Mouse (Mus musculus): ENCODE results near the gene Lexm. TPM values are rescaled to one million over a fixed set of nuclear protein-coding genes. Genes with fewer than 3 reads are reported as not detected.

Lexm gene
- polyA plus RNA-seq, 1 experiment from 2014 or later: 0.48 TPM

DNA sequence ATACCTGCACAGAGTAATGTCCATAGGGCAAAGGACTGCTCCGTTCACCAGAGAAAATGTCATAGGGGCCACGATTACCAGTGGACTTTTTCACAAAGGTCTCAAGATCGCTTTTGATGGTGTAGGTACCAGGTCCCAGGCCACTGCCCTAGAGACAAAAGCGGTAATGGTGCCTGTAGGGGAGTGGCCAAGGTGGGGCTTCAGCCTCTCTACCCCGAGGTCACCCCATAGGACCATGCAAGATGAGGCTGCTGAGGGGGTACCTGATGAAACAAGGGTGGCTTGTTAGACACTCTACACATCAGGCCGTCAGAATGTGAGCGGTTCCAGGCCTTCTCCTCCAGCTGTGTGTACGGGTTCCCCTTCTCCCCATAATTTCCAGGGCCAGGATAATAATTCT lies 3.9 kb downstream of the Lexm start:
- Histone ChIP-seq H3K36me3 (replicated peaks; ENCODE audit: control insufficient read depth, insufficient read depth, low read depth, low read length) (no peaks in the 10 kb centered on the region), H3K27ac (replicated peaks; ENCODE audit: low read depth, low read length) (no peak overlapping the region), H3K9me3 (replicated peaks; ENCODE audit: control insufficient read depth, low read length) (no peaks in the 10 kb centered on the region), H3K4me1 (ENCODE audit: control insufficient read depth, insufficient read depth, low read length) (no peaks in the 10 kb centered on the region; the same call in 1 of the 2 replicates), H3K27me3 (ENCODE audit: control insufficient read depth, insufficient read depth, low read length) (no peaks in the 10 kb centered on the region), H3K9ac (replicated peaks; ENCODE audit: low read length) (no peak overlapping the region), H3K4me3 (ENCODE audit: low read depth, low read length) (no peak overlapping the region), H3K4me2 (ENCODE audit: low read depth, low read length) (no peak overlapping the region)
- DNase-seq (ENCODE audit: low spot score) (no peak), ATAC-seq (replicated peaks; ENCODE audit: insufficient number of reproducible peaks, low FRiP score, low TSS enrichment, low read depth) (no peak)
- 70% methylated on average over 8 of the region's 8 CpGs for WGBS

DNA sequence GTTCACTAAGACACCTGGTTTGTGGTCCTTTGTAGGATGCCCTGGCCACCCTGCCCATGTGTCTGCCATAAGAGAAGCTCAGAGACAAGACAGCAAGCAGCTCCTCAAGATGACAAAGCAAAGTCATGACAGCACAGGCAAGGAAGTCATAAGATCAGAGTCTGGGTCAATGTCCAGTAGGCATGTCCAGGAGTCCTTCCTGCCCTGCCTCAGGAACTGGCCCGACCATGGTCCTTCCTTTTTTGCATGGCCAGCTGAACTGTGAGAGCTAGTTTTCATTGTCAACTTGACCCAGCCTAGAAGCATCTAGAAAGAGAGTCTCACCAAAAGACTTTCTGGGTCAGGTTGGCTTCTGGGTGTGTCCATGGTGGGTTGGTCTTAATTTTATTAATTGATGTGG lies 9.1 kb downstream of the Lexm start:
- WGBS: 92% methylated on average over 1 of the region's 1 CpGs
- no peaks in the 10 kb centered on the region for H3K27me3 ChIP-seq (ENCODE audit: control insufficient read depth, insufficient read depth, low read length)
- H3K9me3 ChIP-seq (replicated peaks; ENCODE audit: control insufficient read depth, low read length): no peaks in the 10 kb centered on the region
- DNase-seq (ENCODE audit: low spot score) (no peak), ATAC-seq (replicated peaks; ENCODE audit: insufficient number of reproducible peaks, low FRiP score, low TSS enrichment, low read depth) (no peak)
- H3K4me1 ChIP-seq (ENCODE audit: control insufficient read depth, insufficient read depth, low read length): no peaks in the 10 kb centered on the region; the same call in 1 of the 2 replicates
- no peak overlapping the region for H3K4me2 ChIP-seq (ENCODE audit: low read depth, low read length)
- no peaks in the 10 kb centered on the region for H3K36me3 ChIP-seq (replicated peaks; ENCODE audit: control insufficient read depth, insufficient read depth, low read depth, low read length)
- H3K4me3 ChIP-seq (ENCODE audit: low read depth, low read length): no peak overlapping the region
- H3K27ac ChIP-seq (replicated peaks; ENCODE audit: low read depth, low read length): no peak overlapping the region
- no peak overlapping the region for H3K9ac ChIP-seq (replicated peaks; ENCODE audit: low read length)

DNA sequence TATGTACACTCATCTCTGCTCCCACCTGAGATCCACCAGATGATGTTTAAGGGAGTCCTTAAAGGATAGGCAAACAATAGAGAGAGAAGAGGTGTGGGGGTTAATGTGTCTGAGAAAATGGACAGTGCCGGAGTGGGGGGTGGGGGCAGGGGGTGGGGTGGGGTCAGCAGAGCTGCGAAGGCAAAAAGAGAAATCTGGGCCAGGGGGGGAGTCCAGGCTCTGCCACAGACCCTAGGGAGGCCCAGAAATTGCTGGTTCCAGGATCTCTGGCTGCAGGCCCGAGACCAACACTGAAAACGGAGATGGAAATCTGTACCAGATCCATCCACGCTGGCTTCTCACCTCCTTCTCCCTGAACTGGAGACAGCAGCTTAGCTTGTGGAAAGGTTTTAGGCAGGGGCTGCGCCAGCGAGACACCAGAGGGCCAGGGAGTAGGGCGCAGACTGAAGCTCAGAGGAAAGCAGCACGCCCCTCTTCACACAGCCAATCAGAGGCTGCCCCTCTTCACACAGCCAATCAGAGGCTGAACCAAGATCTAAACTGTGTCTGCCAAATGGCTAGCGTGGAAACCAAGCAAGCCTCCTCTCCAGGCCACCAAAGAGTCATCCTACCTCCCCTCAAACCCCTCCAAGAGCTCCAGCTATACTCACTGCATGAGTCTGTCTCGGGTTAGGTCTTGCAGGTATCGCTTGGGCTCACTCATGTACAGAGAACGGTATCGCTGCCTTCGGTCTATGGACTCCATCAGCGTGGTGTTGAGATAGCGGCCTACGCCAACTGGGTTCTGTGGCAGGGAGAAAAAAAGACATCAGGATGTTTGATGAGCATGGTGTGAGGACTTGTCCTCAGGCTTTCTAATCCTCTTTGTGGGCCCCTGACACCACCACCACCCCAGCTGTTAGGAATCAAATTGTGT lies 10.1 kb downstream of the Lexm start:
- Histone ChIP-seq H3K9me3 (replicated peaks; ENCODE audit: control insufficient read depth, low read length) (no peaks in the 10 kb centered on the region), H3K27me3 (ENCODE audit: control insufficient read depth, insufficient read depth, low read length) (no peaks in the 10 kb centered on the region), H3K4me2 (ENCODE audit: low read depth, low read length) (peak overlapping the region; percentile 29), H3K4me1 (ENCODE audit: control insufficient read depth, insufficient read depth, low read length) (no peaks in the 10 kb centered on the region; the same call in 1 of the 2 replicates), H3K36me3 (replicated peaks; ENCODE audit: control insufficient read depth, insufficient read depth, low read depth, low read length) (no peaks in the 10 kb centered on the region), H3K9ac (replicated peaks; ENCODE audit: low read length) (no peak overlapping the region; the same call in 1 of the 2 replicates), H3K27ac (replicated peaks; ENCODE audit: low read depth, low read length) (no peak overlapping the region), H3K4me3 (ENCODE audit: low read depth, low read length) (no peak overlapping the region)
- ATAC-seq (replicated peaks; ENCODE audit: insufficient number of reproducible peaks, low FRiP score, low TSS enrichment, low read depth) (peak; percentile 87), DNase-seq (ENCODE audit: low spot score) (peak; percentile 60)
- 43% methylated on average over 18 of the region's 18 CpGs for WGBS

GRCm38 (mm10) chr4:106600770-106601169 lies 16.3 kb downstream of the Lexm start:
- WGBS: 77% methylated on average over 4 of the region's 4 CpGs
- H3K27me3 ChIP-seq (ENCODE audit: control insufficient read depth, insufficient read depth, low read length): no peaks in the 10 kb centered on the region
- H3K36me3 ChIP-seq (replicated peaks; ENCODE audit: control insufficient read depth, insufficient read depth, low read depth, low read length): no peaks in the 10 kb centered on the region
- no peak for ATAC-seq (replicated peaks; ENCODE audit: insufficient number of reproducible peaks, low FRiP score, low TSS enrichment, low read depth)
- no peak overlapping the region for H3K4me3 ChIP-seq (ENCODE audit: low read depth, low read length)
- H3K27ac ChIP-seq (replicated peaks; ENCODE audit: low read depth, low read length): no peak overlapping the region
- H3K4me1 ChIP-seq (ENCODE audit: control insufficient read depth, insufficient read depth, low read length): no peaks in the 10 kb centered on the region
- H3K9me3 ChIP-seq (replicated peaks; ENCODE audit: control insufficient read depth, low read length): no peaks in the 10 kb centered on the region
- H3K4me2 ChIP-seq (ENCODE audit: low read depth, low read length): no peak overlapping the region
- no peak for DNase-seq (ENCODE audit: low spot score)
- H3K9ac ChIP-seq (replicated peaks; ENCODE audit: low read length): no peak overlapping the region

DNA sequence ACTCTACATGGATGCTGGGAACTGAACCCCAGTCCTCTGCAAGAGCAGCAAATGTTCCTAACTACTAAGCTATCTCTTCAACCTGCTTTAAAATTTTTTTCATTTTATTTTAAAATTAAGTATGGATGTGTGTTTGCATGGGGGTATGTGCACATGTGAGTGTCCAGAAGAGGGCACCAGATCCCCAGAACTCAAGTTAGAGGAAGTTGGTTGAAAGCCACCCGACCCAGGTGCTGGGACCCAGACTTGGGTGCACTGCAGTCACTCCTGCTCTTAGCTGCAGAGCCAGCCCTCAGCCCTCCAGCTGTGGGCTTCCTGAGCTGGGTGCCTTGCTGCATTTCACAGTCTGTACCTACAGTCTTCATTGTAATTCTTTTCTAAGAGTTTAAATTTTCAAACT lies 17.6 kb downstream of the Lexm start:
- Histone ChIP-seq H3K27ac (replicated peaks; ENCODE audit: low read depth, low read length) (no peak overlapping the region), H3K4me1 (ENCODE audit: control insufficient read depth, insufficient read depth, low read length) (no peaks in the 10 kb centered on the region), H3K9me3 (replicated peaks; ENCODE audit: control insufficient read depth, low read length) (no peaks in the 10 kb centered on the region), H3K9ac (replicated peaks; ENCODE audit: low read length) (no peak overlapping the region), H3K27me3 (ENCODE audit: control insufficient read depth, insufficient read depth, low read length) (no peaks in the 10 kb centered on the region), H3K36me3 (replicated peaks; ENCODE audit: control insufficient read depth, insufficient read depth, low read depth, low read length) (no peaks in the 10 kb centered on the region), H3K4me2 (ENCODE audit: low read depth, low read length) (no peak overlapping the region), H3K4me3 (ENCODE audit: low read depth, low read length) (no peak overlapping the region)
- 48% methylated on average over 1 of the region's 1 CpGs for WGBS
- no peak for DNase-seq (ENCODE audit: low spot score)
- no peak for ATAC-seq (replicated peaks; ENCODE audit: insufficient number of reproducible peaks, low FRiP score, low TSS enrichment, low read depth)

DNA sequence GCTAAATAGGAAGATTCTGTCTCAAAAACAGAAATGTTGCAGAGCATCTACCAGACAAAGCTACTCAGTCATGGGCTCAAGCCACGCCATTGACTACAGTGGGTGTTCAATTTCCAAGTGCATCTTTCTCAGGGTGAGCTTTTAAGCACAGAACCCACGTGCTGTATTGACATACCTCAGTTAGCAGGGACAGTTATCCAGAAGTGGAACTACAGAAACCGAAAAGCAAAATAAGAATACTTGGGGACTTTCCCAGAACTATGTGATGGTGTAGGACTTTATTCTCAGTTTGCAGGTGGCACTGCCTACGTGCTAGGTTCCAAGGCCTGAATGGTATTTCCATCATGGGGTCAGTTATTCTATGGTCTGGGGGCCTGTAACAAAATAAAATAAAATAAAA lies 19.3 kb downstream of the Lexm start:
- no peaks in the 10 kb centered on the region for H3K9me3 ChIP-seq (replicated peaks; ENCODE audit: control insufficient read depth, low read length)
- H3K36me3 ChIP-seq (replicated peaks; ENCODE audit: control insufficient read depth, insufficient read depth, low read depth, low read length): no peaks in the 10 kb centered on the region
- no peak overlapping the region for H3K27ac ChIP-seq (replicated peaks; ENCODE audit: low read depth, low read length)
- ATAC-seq (replicated peaks; ENCODE audit: insufficient number of reproducible peaks, low FRiP score, low TSS enrichment, low read depth) (no peak), DNase-seq (ENCODE audit: low spot score) (no peak)
- H3K4me1 ChIP-seq (ENCODE audit: control insufficient read depth, insufficient read depth, low read length): no peaks in the 10 kb centered on the region
- H3K27me3 ChIP-seq (ENCODE audit: control insufficient read depth, insufficient read depth, low read length): no peaks in the 10 kb centered on the region
- no peak overlapping the region for H3K4me3 ChIP-seq (ENCODE audit: low read depth, low read length)
- H3K9ac ChIP-seq (replicated peaks; ENCODE audit: low read length): no peak overlapping the region
- 81% methylated on average over 4 of the region's 4 CpGs for WGBS
- no peak overlapping the region for H3K4me2 ChIP-seq (ENCODE audit: low read depth, low read length)

GRCm38 (mm10) chr4:106597055-106597454 lies 20.0 kb downstream of the Lexm start:
- no peaks in the 10 kb centered on the region for H3K36me3 ChIP-seq (replicated peaks; ENCODE audit: control insufficient read depth, insufficient read depth, low read depth, low read length)
- H3K4me3 ChIP-seq (ENCODE audit: low read depth, low read length): no peak overlapping the region
- H3K27me3 ChIP-seq (ENCODE audit: control insufficient read depth, insufficient read depth, low read length): no peaks in the 10 kb centered on the region
- 75% methylated on average over 9 of the region's 9 CpGs for WGBS
- no peak for ATAC-seq (replicated peaks; ENCODE audit: insufficient number of reproducible peaks, low FRiP score, low TSS enrichment, low read depth)
- H3K4me1 ChIP-seq (ENCODE audit: control insufficient read depth, insufficient read depth, low read length): no peaks in the 10 kb centered on the region
- H3K4me2 ChIP-seq (ENCODE audit: low read depth, low read length): no peak overlapping the region
- no peak for DNase-seq (ENCODE audit: low spot score)
- no peak overlapping the region for H3K9ac ChIP-seq (replicated peaks; ENCODE audit: low read length)
- no peaks in the 10 kb centered on the region for H3K9me3 ChIP-seq (replicated peaks; ENCODE audit: control insufficient read depth, low read length)
- H3K27ac ChIP-seq (replicated peaks; ENCODE audit: low read depth, low read length): no peak overlapping the region

GRCm38 (mm10) chr4:106596200-106596599 lies 20.8 kb downstream of the Lexm start:
- no peak overlapping the region for H3K9ac ChIP-seq (replicated peaks; ENCODE audit: low read length)
- H3K9me3 ChIP-seq (replicated peaks; ENCODE audit: control insufficient read depth, low read length): no peaks in the 10 kb centered on the region
- 59% methylated on average over 3 of the region's 3 CpGs for WGBS
- no peaks in the 10 kb centered on the region for H3K4me1 ChIP-seq (ENCODE audit: control insufficient read depth, insufficient read depth, low read length)
- H3K4me2 ChIP-seq (ENCODE audit: low read depth, low read length): no peak overlapping the region
- no peak overlapping the region for H3K4me3 ChIP-seq (ENCODE audit: low read depth, low read length)
- no peaks in the 10 kb centered on the region for H3K27me3 ChIP-seq (ENCODE audit: control insufficient read depth, insufficient read depth, low read length)
- ATAC-seq (replicated peaks; ENCODE audit: insufficient number of reproducible peaks, low FRiP score, low TSS enrichment, low read depth) (no peak), DNase-seq (ENCODE audit: low spot score) (no peak)
- no peak overlapping the region for H3K27ac ChIP-seq (replicated peaks; ENCODE audit: low read depth, low read length)
- no peaks in the 10 kb centered on the region for H3K36me3 ChIP-seq (replicated peaks; ENCODE audit: control insufficient read depth, insufficient read depth, low read depth, low read length)

Measured in embryonic facial prominence, embryonic 11.5 days (tissue).